Mouse (Mus musculus) ES-E14 (cell line): ENCODE measurements around the gene Krtap3-1.

ENCODE experiments used
- CHD2 ChIP-seq: IDR thresholded peaks from 2 replicates; pipeline ENCODE4 v1.6.1; 2014; ENCODE audit warnings: mild to moderate bottlenecking, low read depth, low read length, inconsistent platforms
- HCFC1 ChIP-seq: IDR thresholded peaks from 2 replicates; pipeline ENCODE4 v1.6.1; 2012; ENCODE audit warnings: low read length, inconsistent platforms, borderline replicate concordance; ENCODE audit not compliant: insufficient read depth
- MAFK ChIP-seq: IDR thresholded peaks from 2 replicates; pipeline ENCODE4 v1.6.1; 2014; ENCODE audit warnings: mild to moderate bottlenecking, low read depth, low read length, inconsistent platforms; ENCODE audit not compliant: insufficient read depth
- ZC3H11A ChIP-seq: IDR thresholded peaks from 2 replicates; pipeline ENCODE4 v1.6.1; 2012; ENCODE audit warnings: low read depth, mild to moderate bottlenecking, inconsistent platforms, low read length, borderline replicate concordance
- ZNF384 ChIP-seq: IDR thresholded peaks from 2 replicates; pipeline ENCODE4 v1.6.1; 2012; ENCODE audit warnings: low read depth, low read length, inconsistent platforms

- TF ChIP-seq ZC3H11A (no peak), ZNF384 (no peak), CHD2 (no peak), HCFC1 (no peak), MAFK (no peak)
Observed at GRCm38 (mm10) chr11:99557976-99558745, 8.3 kb downstream of the Krtap3-1 start.
